Mouse (Mus musculus) embryonic fibroblast, embryonic 13.5 days (primary cell): Measurements from ENCODE around the gene Acp2.

ENCODE experiments used
- CTCF ChIP-seq: IDR thresholded peaks from 2 replicates; pipeline ENCODE4 v1.5.1; 2011; ENCODE audit warnings: mild to moderate bottlenecking, control low read depth, low read length, moderate library complexity, borderline replicate concordance; ENCODE audit not compliant: insufficient read depth
- POLR2A ChIP-seq: IDR thresholded peaks from 2 replicates; pipeline ENCODE4 v1.6.1; 2011; ENCODE audit warnings: low read depth, mild to moderate bottlenecking, control low read depth, low read length, moderate library complexity

DNA sequence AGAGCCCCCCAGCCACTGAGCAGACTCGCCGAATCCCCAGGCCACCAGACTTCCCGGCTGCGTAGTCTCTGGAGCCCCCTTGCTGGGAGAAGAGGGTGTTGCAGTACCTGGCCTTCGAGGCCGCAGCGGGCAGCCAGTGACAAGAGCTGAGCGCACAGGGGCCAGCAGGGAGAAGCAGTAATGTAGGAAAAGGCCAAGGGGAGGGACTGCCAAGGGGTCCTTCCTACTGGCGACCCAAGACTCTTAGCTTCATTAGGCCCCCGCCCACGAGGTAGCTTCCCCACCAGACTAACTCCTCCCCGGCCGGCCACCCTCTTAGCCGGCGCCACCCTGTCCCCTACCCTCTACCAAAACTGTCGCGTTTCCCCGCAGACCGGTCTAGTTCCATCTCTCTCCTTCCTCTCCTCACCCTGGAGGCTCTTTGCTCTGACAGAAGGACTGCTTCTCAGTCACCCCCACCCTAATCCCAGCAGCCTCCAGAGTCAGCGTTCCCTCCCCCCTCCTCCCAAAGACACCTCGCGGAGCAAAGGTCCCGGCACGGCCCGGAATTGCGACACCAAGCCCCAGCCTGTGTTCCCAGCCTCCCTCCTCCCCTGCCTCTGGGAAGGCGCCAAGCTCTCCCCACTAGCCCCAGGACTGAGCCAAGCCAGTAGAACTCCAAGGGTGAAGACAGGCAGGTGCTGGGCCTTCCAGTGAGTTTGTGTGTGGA is 7.9 kb upstream of the Acp2 start:
- TF ChIP-seq POLR2A, result peak; percentile 28; the same call in 1 of the 2 replicates
- TF ChIP-seq CTCF, result peak; percentile 59
